In the genomic region with DNA sequence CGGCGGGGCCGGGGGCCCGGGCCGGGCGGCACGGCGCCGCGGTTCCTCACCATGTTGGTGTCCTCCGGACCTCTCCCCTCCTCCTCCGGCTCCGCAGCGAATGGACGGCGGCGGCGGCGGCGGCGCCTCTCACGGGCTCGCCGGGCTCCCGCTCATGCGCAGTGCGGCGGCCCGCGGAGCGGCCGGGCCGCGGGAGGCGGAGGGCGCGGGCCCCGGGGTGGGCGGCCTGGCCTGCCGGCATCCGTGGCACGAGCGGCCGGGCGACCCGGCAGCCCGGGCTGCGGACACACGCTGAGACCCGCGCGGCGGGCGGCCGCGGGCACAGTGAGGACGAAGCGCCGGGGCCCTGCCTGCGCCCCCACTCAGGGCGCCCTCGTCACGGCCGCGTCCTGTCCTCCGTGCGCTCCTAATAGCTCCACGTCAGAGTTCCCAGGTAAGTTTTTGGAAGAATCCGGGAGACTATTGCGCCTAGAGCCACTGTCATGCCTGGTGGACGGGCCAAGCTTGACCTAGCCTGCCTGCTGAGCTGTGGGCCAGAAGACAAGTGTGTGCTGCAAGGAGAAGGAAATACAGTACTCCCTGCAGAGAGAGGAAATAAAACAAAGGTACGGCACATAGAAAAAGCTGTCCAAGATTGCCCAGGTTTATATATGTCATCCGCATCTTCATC, we compare ENCODE assay signal across 8 mouse cellular contexts. TPM values are rescaled to one million over a fixed set of nuclear protein-coding genes. Genes with fewer than 3 reads are reported as not detected.
DNase-seq lines count a peak whose midpoint lies in the region; ATAC-seq and TF ChIP-seq lines count a peak whose summit lies in the region.

No protein-coding gene starts in this region.

- WGBS in forebrain, embryonic 13.5 days: 0% methylated on average over 28 of the region's 73 CpGs
- WGBS in neural tube, embryonic 13.5 days: under 1% methylated on average over 26 of the region's 73 CpGs
- under 1% methylated on average over 51 of the region's 73 CpGs for WGBS in stomach, postnatal 0 days

- intact Hi-C loops in heart, postnatal 10 days (cut with DNase I): loop anchor here (5.0 kb wide), 2 partner anchors 69 to 134 kb away; a partner anchor contains a TSS

- peak overlapping the region; percentile 98 for H3K9ac ChIP-seq in forebrain, embryonic 13.5 days
- H3K9ac ChIP-seq in neural tube, embryonic 13.5 days: peak overlapping the region; percentile 97
- peak overlapping the region; percentile 99 for H3K9ac ChIP-seq in stomach, postnatal 0 days (ENCODE audit: low read length)

- H3K9me3 ChIP-seq in forebrain, embryonic 13.5 days (replicated peaks): no peaks in the 10 kb centered on the region
- no peaks in the 10 kb centered on the region for H3K9me3 ChIP-seq in neural tube, embryonic 13.5 days
- no peaks in the 10 kb centered on the region for H3K9me3 ChIP-seq in stomach, postnatal 0 days (ENCODE audit: control insufficient read depth, low read length)

- TF ChIP-seq CTCF in stomach, postnatal 0 days (IDR thresholded peaks at IDR 0.05; ENCODE audit: low read depth): no peak

- peak; percentile 61 to 68 for DNase-seq in CD8-positive naive resting alpha-beta T cell, adult 2 months (ENCODE audit: low read depth in 2 of 2, low spot score in 2 of 2)
- DNase-seq in c-Kit-positive CD71-positive TER-119-positive erythroid progenitor cells, embryonic 14.5 days (ENCODE audit: low spot score): peak; percentile 59
- peak; percentile 84 to 88 for DNase-seq in heart, postnatal 10 days
- DNase-seq in kidney, postnatal 4 days: peak; percentile 84 to 90
- DNase-seq in lung, adult 18-20 months: peak; percentile 84 to 86
- peak; percentile 85 for DNase-seq in stomach, postnatal 0 days (ENCODE audit: low spot score)

- peaks cover 32% of the 10 kb centered on the region for H3K4me1 ChIP-seq in forebrain, embryonic 13.5 days
- peaks cover 36% of the 10 kb centered on the region for H3K4me1 ChIP-seq in neural tube, embryonic 13.5 days (replicated peaks)
- peaks cover 3% of the 10 kb centered on the region; the same call in 1 of the 2 replicates for H3K4me1 ChIP-seq in stomach, postnatal 0 days (replicated peaks; ENCODE audit: control insufficient read depth, insufficient read depth)

- H3K36me3 ChIP-seq in forebrain, embryonic 13.5 days (ENCODE audit: poor library complexity, severe bottlenecking): no peaks in the 10 kb centered on the region
- no peaks in the 10 kb centered on the region for H3K36me3 ChIP-seq in neural tube, embryonic 13.5 days
- no peaks in the 10 kb centered on the region for H3K36me3 ChIP-seq in stomach, postnatal 0 days (ENCODE audit: control insufficient read depth, insufficient read depth, low read length)

- no peak for TF ChIP-seq EP300 in stomach, postnatal 0 days (optimal IDR thresholded peaks at IDR 0.05)

- H3K4me3 ChIP-seq in forebrain, embryonic 13.5 days: peak overlapping the region; percentile 90
- peak overlapping the region; percentile 92 for H3K4me3 ChIP-seq in neural tube, embryonic 13.5 days
- H3K4me3 ChIP-seq in stomach, postnatal 0 days (ENCODE audit: low read depth, low read length): peak overlapping the region; percentile 90

- H3K4me2 ChIP-seq in forebrain, embryonic 13.5 days: peak overlapping the region; percentile 87
- peak overlapping the region; percentile 89 for H3K4me2 ChIP-seq in neural tube, embryonic 13.5 days
- H3K4me2 ChIP-seq in stomach, postnatal 0 days (replicated peaks; ENCODE audit: low read depth): peak overlapping the region; percentile 72

- peak; percentile 96 for ATAC-seq in forebrain, embryonic 13.5 days
- peak; percentile 96 for ATAC-seq in neural tube, embryonic 13.5 days (ENCODE audit: low read depth)
- ATAC-seq in stomach, postnatal 0 days (ENCODE audit: low FRiP score, low TSS enrichment): peak; percentile 91

- H3K27ac ChIP-seq in forebrain, embryonic 13.5 days: peak overlapping the region; percentile 91
- peak overlapping the region; percentile 92 for H3K27ac ChIP-seq in neural tube, embryonic 13.5 days (replicated peaks)
- H3K27ac ChIP-seq in stomach, postnatal 0 days (replicated peaks): peak overlapping the region; percentile 98

- no peaks in the 10 kb centered on the region for H3K27me3 ChIP-seq in forebrain, embryonic 13.5 days
- H3K27me3 ChIP-seq in neural tube, embryonic 13.5 days: no peaks in the 10 kb centered on the region
- no peaks in the 10 kb centered on the region for H3K27me3 ChIP-seq in stomach, postnatal 0 days (ENCODE audit: control insufficient read depth, insufficient read depth, low read length)

RNA-seq across cellular contexts. Expression of a gene that starts 4.4 kb away (rescaled TPM):
- polyA plus RNA-seq in forebrain, embryonic 13.5 days (2015; fragmentation: Nextera tagmentation; extraction: Ambion mirVana): 114 and 127 TPM in 2 replicates
- 10 to 100 TPM; 67.6 to 68.3 TPM for total RNA-seq in heart, postnatal 10 days (2021)
- 98.8 and 114 TPM in 2 replicates for polyA plus RNA-seq in neural tube, embryonic 13.5 days (2015; fragmentation: Nextera tagmentation; extraction: Ambion mirVana)
- 84.7 and 86.4 TPM in 2 replicates for polyA plus RNA-seq in stomach, postnatal 0 days (2015; fragmentation: Nextera tagmentation; extraction: Ambion mirVana)

Comparison
In these comparisons a context has a peak if more than half of its experiments do, and no peak if none do; other contexts are left out.
1. Peak in every context shown above with its lines: DNase-seq, ATAC-seq, H3K4me3 ChIP-seq and H3K27ac ChIP-seq.